ENCODE assay signal across 9 mouse cellular contexts in the genomic region with DNA sequence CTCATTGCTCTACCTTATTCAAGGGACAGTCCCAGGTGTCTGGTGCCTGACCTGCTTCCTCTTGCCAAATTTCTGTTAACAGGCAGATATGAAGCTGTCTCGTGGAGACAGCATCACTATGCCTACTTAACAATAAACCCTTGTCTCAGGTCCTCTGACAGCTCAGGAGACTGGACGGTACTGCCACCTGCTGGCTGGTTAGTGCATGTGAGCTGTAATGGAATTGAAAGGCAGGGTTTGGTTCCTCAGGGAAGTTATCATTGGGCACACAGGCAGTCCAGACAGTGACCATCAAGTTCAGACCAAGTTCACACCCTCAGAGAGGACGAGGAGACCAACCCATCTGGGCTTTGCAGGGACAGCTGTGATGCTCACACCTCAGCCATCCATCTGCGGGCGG.
A peak's percentile ranks its signal among the peaks of the same experiment; 100 is the strongest.
DNase-seq lines count a peak whose midpoint lies in the region; ATAC-seq and TF ChIP-seq lines count a peak whose summit lies in the region.
"Had no signal": no experiment of that assay in that cellular context is flagged by ENCODE, and none has a peak within 500 bp of the region (broad histone marks: within the 10 kb centered on the region; RNA-seq: fewer than 3 reads in every experiment).

No protein-coding gene starts in this region.

- no peaks in the 10 kb centered on the region for H3K9me3 ChIP-seq in embryonic facial prominence, embryonic 14.5 days (ENCODE audit: control insufficient read depth, low read length)
- no peaks in the 10 kb centered on the region for H3K9me3 ChIP-seq in heart, embryonic 16.5 days (replicated peaks; ENCODE audit: control insufficient read depth, low read length)
- H3K9me3 ChIP-seq in lung, embryonic 14.5 days (ENCODE audit: low read depth, low read length) = no peaks in the 10 kb centered on the region
- H3K9me3 ChIP-seq: lung, embryonic 15.5 days had no signal

- peak; percentile 94 for TF ChIP-seq CTCF in lung, embryonic 14.5 days (IDR thresholded peaks at IDR 0.05; ENCODE audit: low read depth)

- H3K27me3 ChIP-seq in embryonic facial prominence, embryonic 14.5 days (replicated peaks; ENCODE audit: control insufficient read depth, insufficient read depth, low read length) = no peaks in the 10 kb centered on the region
- H3K27me3 ChIP-seq in heart, embryonic 16.5 days (ENCODE audit: control insufficient read depth, insufficient read depth, low read length) = no peaks in the 10 kb centered on the region
- no peaks in the 10 kb centered on the region for H3K27me3 ChIP-seq in lung, embryonic 14.5 days (ENCODE audit: insufficient read depth, low read length)
- H3K27me3 ChIP-seq: lung, embryonic 15.5 days had no signal

- peak; percentile 50 for ATAC-seq in embryonic facial prominence, embryonic 14.5 days (ENCODE audit: low read depth)
- 0 out of 2 replicates have a peak, but pooled peaks have one; percentile 32 for ATAC-seq in heart, embryonic 16.5 days (replicated peaks; ENCODE audit: extremely low read depth, insufficient read depth, low FRiP score)
- ATAC-seq in lung, embryonic 14.5 days (ENCODE audit: insufficient read depth) = peak; percentile 62

- H3K27ac ChIP-seq in embryonic facial prominence, embryonic 14.5 days (replicated peaks; ENCODE audit: low read depth, low read length) = no peak overlapping the region
- H3K27ac ChIP-seq in heart, embryonic 16.5 days (ENCODE audit: low read length) = no peak overlapping the region
- no peak overlapping the region for H3K27ac ChIP-seq in lung, embryonic 14.5 days (ENCODE audit: low read depth)
- H3K27ac ChIP-seq: lung, embryonic 15.5 days had no signal

- peak; percentile 86 for DNase-seq in ES-CJ7 (ENCODE audit: low read depth, low spot score)
- DNase-seq in adrenal gland, postnatal 4 days (ENCODE audit: low spot score in 2 of 2) = peak; percentile 38 to 48
- DNase-seq in embryonic facial prominence, embryonic 14.5 days (ENCODE audit: low spot score) = peak; percentile 75
- DNase-seq in layer of hippocampus, adult 11-12 months (ENCODE audit: low spot score) = peak; percentile 72
- DNase-seq in lung, embryonic 14.5 days = peak; percentile 88
- DNase-seq in retina, adult 2 months (ENCODE audit: low read depth, low spot score) = peak; percentile 78
- peak; percentile 61 for DNase-seq in thymus, postnatal 25 days

- peaks cover 17% of the 10 kb centered on the region; the same call in 1 of the 2 replicates for H3K36me3 ChIP-seq in embryonic facial prominence, embryonic 14.5 days (ENCODE audit: control insufficient read depth, insufficient read depth, low read length)
- H3K36me3 ChIP-seq in heart, embryonic 16.5 days (ENCODE audit: control insufficient read depth, insufficient read depth) = peaks cover 7% of the 10 kb centered on the region; the same call in 1 of the 2 replicates
- peaks cover 18% of the 10 kb centered on the region for H3K36me3 ChIP-seq in lung, embryonic 14.5 days (ENCODE audit: insufficient read depth)

- H3K4me2 ChIP-seq in embryonic facial prominence, embryonic 14.5 days (ENCODE audit: low read depth, low read length) = no peak overlapping the region
- no peak overlapping the region for H3K4me2 ChIP-seq in heart, embryonic 16.5 days (ENCODE audit: low read depth, low read length)
- no peak overlapping the region for H3K4me2 ChIP-seq in lung, embryonic 14.5 days
- H3K4me2 ChIP-seq: lung, embryonic 15.5 days had no signal

- H3K4me3 ChIP-seq in embryonic facial prominence, embryonic 14.5 days (ENCODE audit: low read depth, low read length) = no peak overlapping the region
- H3K4me3 ChIP-seq in heart, embryonic 16.5 days (ENCODE audit: low read length) = no peak overlapping the region
- H3K4me3 ChIP-seq in lung, embryonic 14.5 days (ENCODE audit: low read depth, low read length) = no peak overlapping the region
- H3K4me3 ChIP-seq: lung, embryonic 15.5 days had no signal

- no peaks in the 10 kb centered on the region for H3K4me1 ChIP-seq in embryonic facial prominence, embryonic 14.5 days (ENCODE audit: control insufficient read depth, insufficient read depth, low read length)
- H3K4me1 ChIP-seq in heart, embryonic 16.5 days (ENCODE audit: control insufficient read depth, insufficient read depth, low read length) = no peaks in the 10 kb centered on the region
- H3K4me1 ChIP-seq in lung, embryonic 14.5 days (ENCODE audit: insufficient read depth) = no peaks in the 10 kb centered on the region

- no peak overlapping the region for H3K9ac ChIP-seq in embryonic facial prominence, embryonic 14.5 days (ENCODE audit: low read depth, low read length)
- no peak overlapping the region for H3K9ac ChIP-seq in heart, embryonic 16.5 days (ENCODE audit: low read length)
- H3K9ac ChIP-seq in lung, embryonic 14.5 days = no peak overlapping the region
- H3K9ac ChIP-seq: lung, embryonic 15.5 days had no signal

- WGBS in embryonic facial prominence, embryonic 14.5 days = 29% methylated on average over 5 of the region's 5 CpGs
- WGBS in heart, embryonic 16.5 days = 33% methylated on average over 5 of the region's 5 CpGs
- whole genome bisulfite sequencing in lung, embryonic 14.5 days = 31% methylated on average over 5 of the region's 5 CpGs
